Mouse (Mus musculus): ENCODE data around the gene Pakap.
A peak's percentile ranks its signal among the peaks of the same experiment; 100 is the strongest.

The Pakap gene

GRCm38 (mm10) chr4:57842472-57843305, 274.7 kb downstream of the Pakap start:
- DNase-seq (ENCODE audit: low read depth) = no peak

- DNase-seq (ENCODE audit: low read depth) = no peak
Observed at GRCm38 (mm10) chr4:57845031-57845431, 277.1 kb downstream of the Pakap start.

GRCm38 (mm10) chr4:57845541-57846210, 277.7 kb downstream of the Pakap start:
- DNase-seq (ENCODE audit: low read depth) = no peak

GRCm38 (mm10) chr4:57846381-57846990, 278.5 kb downstream of the Pakap start:
- DNase-seq (ENCODE audit: low read depth) = no peak

- DNase-seq (ENCODE audit: low read depth) = no peak
Observed at GRCm38 (mm10) chr4:57846991-57847422, 279.0 kb downstream of the Pakap start.

- no peak for DNase-seq (ENCODE audit: low read depth)
Observed at GRCm38 (mm10) chr4:57847676-57848075, 279.7 kb downstream of the Pakap start.

GRCm38 (mm10) chr4:57849465-57849864, 281.5 kb downstream of the Pakap start:
- no peak for DNase-seq (ENCODE audit: low read depth)

- DNase-seq (ENCODE audit: low read depth) = no peak
Observed at GRCm38 (mm10) chr4:57851731-57852130, 283.8 kb downstream of the Pakap start.

- DNase-seq (ENCODE audit: low read depth) = no peak
Observed at GRCm38 (mm10) chr4:57852461-57853040, 284.6 kb downstream of the Pakap start.

GRCm38 (mm10) chr4:57854181-57854580, 286.2 kb downstream of the Pakap start:
- no peak for DNase-seq (ENCODE audit: low read depth)

- no peak for DNase-seq (ENCODE audit: low read depth)
Observed at GRCm38 (mm10) chr4:57855281-57855941, 287.4 kb downstream of the Pakap start.

GRCm38 (mm10) chr4:57856673-57857072, 288.7 kb downstream of the Pakap start:
- no peak for DNase-seq (ENCODE audit: low read depth)

- DNase-seq (ENCODE audit: low read depth) = no peak
Observed at GRCm38 (mm10) chr4:57860204-57860611, 292.2 kb downstream of the Pakap start.

GRCm38 (mm10) chr4:57861166-57861565, 293.2 kb downstream of the Pakap start:
- no peak for DNase-seq (ENCODE audit: low read depth)

- DNase-seq (ENCODE audit: low read depth) = no peak
Observed at GRCm38 (mm10) chr4:57861856-57862255, 293.9 kb downstream of the Pakap start.

- DNase-seq (ENCODE audit: low read depth) = no peak
Observed at GRCm38 (mm10) chr4:57862269-57862986, 294.4 kb downstream of the Pakap start.

- DNase-seq (ENCODE audit: low read depth) = no peak
Observed at GRCm38 (mm10) chr4:57866088-57866487, 298.1 kb downstream of the Pakap start.

- DNase-seq (ENCODE audit: low read depth) = no peak
Observed at GRCm38 (mm10) chr4:57866990-57867389, 299.0 kb downstream of the Pakap start.

GRCm38 (mm10) chr4:57867454-57867853, 299.5 kb downstream of the Pakap start:
- DNase-seq (ENCODE audit: low read depth) = no peak

GRCm38 (mm10) chr4:57879137-57879536, 311.2 kb downstream of the Pakap start:
- no peak for DNase-seq (ENCODE audit: low read depth)

GRCm38 (mm10) chr4:57879804-57880357, 311.9 kb downstream of the Pakap start:
- peak; percentile 50 for DNase-seq (ENCODE audit: low read depth)
